Mouse (Mus musculus): ENCODE measurements at regions not wholly inside any gene's neighbourhood (a gene's known extent, or its start where the extent isn't known, plus 50 kb on each side); places are given as distances from the start of the nearest gene placed in this dataset.

- TF ChIP-seq CTCF (IDR thresholded peaks at IDR 0.05; ENCODE audit: borderline replicate concordance, insufficient read depth, low read depth, low read length) (no peak), POLR2A (IDR thresholded peaks at IDR 0.05; ENCODE audit: borderline replicate concordance, insufficient read depth, low read length) (no peak)
Observed at GRCm38 (mm10) chr15:26206837-26207236, 102.0 kb upstream of the March11 start.
